Mouse (Mus musculus): ENCODE data around the gene Ccdc180.

Gene Ccdc180

DNA sequence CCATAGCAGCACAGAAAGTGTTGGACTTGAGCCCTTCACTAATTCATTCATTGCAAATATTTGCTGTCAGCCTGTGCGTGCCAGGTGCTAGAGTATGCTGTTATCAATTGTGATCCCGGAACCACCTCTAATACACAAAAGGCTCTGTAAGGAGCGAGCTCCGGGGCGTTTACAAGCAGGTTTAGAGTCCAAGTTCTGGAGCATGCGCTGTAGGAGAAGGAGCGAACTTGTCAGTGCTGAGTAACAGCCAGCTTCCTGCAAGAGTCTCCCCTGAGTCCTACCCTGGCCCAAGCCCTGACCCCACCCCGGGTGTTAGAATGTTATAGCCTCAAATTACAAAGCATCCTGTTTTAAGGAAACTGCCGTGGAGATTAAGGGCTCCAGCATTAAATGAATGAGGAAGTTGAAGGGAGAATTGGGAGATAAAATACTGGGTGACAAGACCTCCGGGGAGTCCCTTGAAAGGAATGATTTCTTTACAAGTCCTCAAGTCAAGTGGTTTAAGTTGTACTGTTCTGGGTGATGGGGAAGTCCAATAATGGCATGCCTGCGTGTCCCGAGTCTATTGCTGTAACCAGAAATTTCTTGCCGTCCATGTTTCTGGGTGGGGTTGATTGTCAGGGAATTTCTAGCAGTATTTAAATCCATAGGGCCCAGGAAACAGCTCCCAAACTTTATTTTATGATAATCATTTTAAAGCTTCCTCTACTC is 75.8 kb downstream of the Ccdc180 start:
- in situ Hi-C loops (cut with MboI; ENCODE audit: low pct_unique_long_range_greater_than_20kb in 1 of 2, low sequenced_read_pairs in 2 of 2, unreplicated experiment in 1 of 2) = no loop called here

DNA sequence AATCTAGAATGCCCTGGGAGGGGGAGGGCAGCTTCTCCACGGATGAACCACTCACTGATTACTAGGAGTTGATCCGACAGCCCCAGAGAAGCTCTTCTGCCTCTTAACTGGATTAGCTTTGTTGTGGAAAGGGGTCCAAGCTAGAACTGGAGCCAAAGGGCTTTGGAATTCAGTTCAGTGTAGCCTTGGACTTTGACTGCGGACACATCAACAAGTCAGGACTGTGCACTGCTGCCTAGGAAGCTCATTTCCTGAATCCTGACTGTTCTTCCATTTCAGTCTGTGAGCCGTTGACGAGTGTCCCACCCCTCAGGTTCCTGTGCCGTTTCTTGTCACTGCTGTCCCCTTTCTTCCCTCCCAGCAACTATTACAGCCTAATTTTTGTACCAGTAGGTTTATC is 76.6 kb downstream of the Ccdc180 start:
- in situ Hi-C loops (cut with MboI; ENCODE audit: low pct_unique_long_range_greater_than_20kb in 1 of 2, low sequenced_read_pairs in 2 of 2, unreplicated experiment in 1 of 2) = no loop called here

DNA sequence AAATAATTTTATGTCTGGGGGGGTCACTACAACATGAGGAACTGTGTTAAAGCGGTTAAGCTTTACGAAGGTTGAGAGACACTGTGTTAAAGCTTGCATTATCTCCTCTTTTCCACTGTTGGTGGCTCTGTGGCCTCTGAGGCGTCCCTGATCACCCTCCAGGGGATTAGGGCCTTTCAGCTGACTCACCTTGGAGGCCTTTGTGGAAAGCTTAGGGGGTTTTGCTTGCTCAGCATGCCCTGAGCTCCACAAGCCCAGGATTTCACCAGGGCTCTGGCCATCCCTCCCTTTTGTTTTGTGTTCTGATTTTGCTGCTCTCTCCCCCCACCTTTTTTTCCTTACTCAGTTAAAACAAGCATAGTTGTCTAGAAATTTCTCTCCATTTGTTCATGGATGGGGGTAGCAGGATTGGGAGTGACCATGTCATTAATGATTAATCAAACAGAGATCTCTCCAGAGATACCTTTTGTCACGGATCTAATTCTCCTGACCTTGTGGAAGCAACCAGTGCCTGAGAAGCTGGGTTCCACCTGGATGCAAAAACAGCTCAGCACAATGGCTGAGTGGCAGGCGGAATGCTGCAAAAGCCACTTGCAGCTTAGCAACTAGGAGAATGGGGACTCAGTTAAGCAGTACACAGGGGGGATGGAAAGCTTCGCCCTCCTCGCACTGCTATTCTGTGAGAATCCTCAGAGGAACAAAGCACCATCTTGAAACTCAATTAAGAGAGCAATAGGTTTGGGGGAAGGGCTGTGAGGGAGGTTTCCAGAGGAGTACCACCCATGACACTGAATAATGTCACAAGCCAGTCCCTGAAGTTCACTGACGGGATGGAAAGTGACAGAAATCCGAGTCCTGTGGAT is 77.6 kb downstream of the Ccdc180 start:
- in situ Hi-C loops (cut with MboI; ENCODE audit: low pct_unique_long_range_greater_than_20kb in 1 of 2, low sequenced_read_pairs in 2 of 2, unreplicated experiment in 1 of 2) = no loop called here

DNA sequence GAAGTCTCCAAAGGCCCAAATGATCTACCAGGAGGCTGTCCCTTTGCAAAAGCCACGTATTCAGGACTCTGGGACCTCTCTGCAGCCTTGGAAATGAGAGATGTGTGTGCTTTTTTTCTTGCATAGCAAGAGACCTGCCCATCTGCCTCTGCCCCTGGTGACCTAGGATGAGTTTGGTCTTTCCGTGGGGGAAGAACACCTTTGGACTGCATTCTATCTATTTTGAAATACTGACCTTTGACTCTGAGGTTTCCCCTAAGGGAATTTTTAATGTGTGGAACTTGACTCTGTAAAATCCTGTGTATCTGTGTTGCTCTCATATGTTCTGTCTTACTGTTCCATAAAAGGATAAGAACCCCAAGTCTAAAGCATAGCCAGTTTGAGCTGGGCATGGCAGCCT is 78.9 kb downstream of the Ccdc180 start:
- in situ Hi-C loops (cut with MboI; ENCODE audit: low pct_unique_long_range_greater_than_20kb in 1 of 2, low sequenced_read_pairs in 2 of 2, unreplicated experiment in 1 of 2) = no loop called here

DNA sequence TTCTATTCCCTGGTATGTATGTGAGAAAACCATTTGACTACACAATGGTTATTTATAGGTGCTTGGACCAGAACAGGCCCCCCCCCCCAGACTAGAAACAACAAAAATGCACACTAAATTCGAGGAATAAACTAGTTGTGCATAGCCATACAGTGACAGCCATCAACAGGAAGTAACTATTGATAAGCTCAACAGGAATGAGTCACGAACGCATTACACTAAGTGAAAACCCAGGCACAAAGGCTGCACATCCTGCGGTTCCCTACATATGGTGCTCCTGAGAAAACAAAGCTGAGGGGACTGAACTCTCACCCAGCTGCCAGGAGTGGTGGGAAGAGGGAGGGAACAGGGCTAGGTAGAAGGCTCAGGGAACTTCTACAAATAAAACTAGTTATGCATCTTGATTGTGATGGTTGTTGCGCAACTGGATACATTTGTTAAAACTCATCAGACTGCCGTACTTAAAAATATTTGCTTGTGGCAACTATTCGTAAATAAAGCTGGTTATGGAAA is 80.0 kb downstream of the Ccdc180 start:
- in situ Hi-C loops (cut with MboI; ENCODE audit: low pct_unique_long_range_greater_than_20kb in 1 of 2, low sequenced_read_pairs in 2 of 2, unreplicated experiment in 1 of 2) = no loop called here

DNA sequence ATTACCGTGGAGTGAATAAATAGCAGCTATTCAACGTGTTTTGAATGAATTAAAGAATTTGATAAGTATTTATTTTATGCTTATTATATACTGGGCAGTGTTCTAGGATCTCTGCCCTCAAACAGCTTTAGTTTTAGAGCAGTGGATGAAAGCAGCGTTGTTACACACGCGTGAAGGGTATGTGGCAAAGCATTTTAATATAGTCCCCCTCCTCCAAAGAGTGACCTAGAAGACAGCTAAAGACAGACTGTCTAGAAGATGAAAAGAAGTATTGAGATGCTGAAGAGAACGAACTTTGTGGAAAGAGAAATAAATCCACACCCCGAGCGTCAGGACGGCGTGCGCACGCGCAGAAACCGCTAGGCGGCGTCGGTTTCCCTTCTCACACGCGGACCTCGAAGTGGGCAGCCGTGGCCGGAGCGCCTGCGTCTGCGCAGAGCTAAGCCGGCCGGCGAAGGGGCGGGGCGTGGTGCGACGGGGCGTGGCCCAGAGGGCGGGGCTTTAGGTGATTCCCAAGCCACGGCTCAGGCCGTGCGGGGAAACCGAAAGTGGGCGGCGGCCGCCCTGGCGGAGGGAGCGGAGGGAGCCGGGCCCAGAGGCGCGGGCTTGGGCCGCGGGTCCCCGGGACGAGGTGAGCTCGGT is 81.8 kb downstream of the Ccdc180 start:
- in situ Hi-C loops (cut with MboI; ENCODE audit: low pct_unique_long_range_greater_than_20kb in 1 of 2, low sequenced_read_pairs in 2 of 2, unreplicated experiment in 1 of 2) = no loop called here

DNA sequence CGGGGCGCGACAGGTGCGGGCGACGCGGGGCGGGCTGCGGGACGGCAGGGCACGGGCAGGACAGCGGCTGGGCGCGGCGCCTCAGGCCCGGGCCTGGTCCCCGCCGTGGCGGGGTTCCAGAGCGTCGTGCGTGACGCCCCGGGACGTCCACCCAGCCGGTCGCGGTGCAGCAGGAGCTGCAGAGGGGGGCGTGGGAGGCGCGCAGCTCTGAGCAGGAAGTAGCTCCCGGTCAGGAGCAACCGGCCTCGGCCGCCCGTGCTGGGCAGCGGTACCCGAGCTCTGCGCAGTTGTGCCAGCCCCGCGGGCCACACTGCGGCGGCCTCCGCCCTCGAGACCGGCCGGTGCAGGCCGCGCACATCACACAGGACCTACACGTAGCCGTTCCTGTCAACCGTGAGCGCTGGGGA is 82.3 kb downstream of the Ccdc180 start:
- in situ Hi-C loops (cut with MboI; ENCODE audit: low pct_unique_long_range_greater_than_20kb in 1 of 2, low sequenced_read_pairs in 2 of 2, unreplicated experiment in 1 of 2) = no loop called here

DNA sequence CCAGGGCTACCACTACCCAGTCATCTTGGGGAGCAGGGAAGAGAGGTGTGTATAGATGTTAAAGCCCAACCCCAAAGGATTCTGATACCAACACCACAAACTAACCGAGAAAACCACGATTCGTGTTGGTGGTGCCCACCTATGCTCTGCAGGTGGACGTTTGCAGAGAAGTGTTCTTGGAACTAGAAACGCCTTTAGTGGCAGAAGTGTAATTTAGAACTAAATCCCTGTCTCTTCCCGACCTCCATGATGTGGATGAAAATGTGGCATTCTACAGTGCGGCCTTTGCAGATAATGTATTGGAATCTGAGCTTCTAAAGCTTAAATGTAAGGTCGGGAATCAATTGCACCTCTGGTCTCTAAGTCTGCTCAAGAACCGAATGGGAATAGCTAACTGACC is 82.8 kb downstream of the Ccdc180 start:
- in situ Hi-C loops (cut with MboI; ENCODE audit: low pct_unique_long_range_greater_than_20kb in 1 of 2, low sequenced_read_pairs in 2 of 2, unreplicated experiment in 1 of 2) = no loop called here

DNA sequence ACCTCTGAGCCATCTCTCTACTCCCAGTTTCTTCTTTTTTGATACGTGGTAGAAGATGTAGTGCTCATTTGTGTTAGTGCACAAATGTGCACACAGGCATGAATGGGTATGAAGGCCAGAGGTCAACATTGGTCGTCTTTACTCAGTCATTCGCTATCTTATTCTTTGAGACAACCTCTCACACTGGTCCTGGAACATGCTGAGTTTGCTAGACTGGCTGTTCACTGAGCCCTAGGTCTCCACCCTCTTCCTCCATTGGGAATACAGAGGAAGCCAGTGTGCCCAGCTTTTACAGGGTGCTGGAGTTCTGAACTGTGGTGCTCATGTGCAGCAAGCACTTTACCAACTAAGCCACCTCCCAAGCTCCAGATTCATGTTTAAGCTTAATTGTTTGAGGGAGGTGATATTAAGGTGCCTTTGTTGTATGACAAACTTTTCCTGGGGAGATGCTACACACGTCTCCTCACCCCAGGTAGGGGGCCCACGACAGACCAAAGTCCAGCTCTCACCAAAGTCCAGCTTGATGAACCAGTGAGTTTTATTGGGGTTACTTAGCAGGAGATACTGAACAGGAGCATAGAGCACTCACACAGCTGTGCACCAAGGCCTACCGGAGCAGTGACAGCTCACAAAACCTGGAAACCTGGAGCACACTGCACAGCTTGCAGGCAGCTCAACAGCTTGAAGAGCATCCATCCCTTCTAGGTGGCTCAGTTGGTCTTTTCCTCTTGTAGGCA is 87.0 kb downstream of the Ccdc180 start:
- in situ Hi-C loops (cut with MboI; ENCODE audit: low pct_unique_long_range_greater_than_20kb in 1 of 2, low sequenced_read_pairs in 2 of 2, unreplicated experiment in 1 of 2) = no loop called here

DNA sequence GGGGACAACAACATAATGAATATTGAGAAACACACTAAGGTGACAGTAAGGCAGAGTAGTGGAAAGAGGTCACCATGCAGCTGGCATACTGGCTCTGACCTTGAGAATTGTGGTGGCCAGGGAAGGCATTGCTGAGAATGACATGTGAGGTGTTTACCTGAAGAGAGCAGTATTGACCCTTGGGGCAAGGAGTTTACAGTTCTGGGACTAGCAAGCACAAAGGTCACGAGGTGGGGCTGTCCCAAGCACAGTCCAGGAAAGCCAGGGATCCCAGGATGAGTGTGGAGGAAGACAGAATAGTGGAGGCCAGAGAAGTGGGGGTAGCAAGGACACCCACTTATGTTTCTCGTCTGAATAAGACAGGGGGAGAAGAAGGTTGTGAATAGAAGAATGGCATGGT is 89.8 kb downstream of the Ccdc180 start:
- in situ Hi-C loops (cut with MboI; ENCODE audit: low pct_unique_long_range_greater_than_20kb in 1 of 2, low sequenced_read_pairs in 2 of 2, unreplicated experiment in 1 of 2) = no loop called here

DNA sequence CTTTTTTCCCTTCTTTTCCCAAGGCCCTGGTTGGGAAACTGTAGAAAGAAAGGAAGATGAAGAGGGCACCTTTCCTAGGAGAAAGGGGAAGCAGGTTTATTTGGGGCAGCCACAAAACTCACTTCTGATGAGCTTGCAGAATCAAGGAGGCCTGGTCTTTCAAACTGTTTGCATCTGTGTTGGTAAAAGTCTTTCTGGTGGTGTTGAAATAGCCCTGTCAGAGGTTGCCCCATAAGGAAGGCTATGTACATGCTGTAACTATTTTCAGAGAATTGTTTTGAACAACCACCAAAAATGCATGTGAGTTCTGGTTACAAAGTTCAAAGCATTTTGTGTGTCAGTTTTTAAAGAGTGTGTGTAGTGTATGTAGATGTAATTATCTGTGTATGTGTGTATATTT is 91.0 kb downstream of the Ccdc180 start:
- in situ Hi-C loops (cut with MboI; ENCODE audit: low pct_unique_long_range_greater_than_20kb in 1 of 2, low sequenced_read_pairs in 2 of 2, unreplicated experiment in 1 of 2) = no loop called here

DNA sequence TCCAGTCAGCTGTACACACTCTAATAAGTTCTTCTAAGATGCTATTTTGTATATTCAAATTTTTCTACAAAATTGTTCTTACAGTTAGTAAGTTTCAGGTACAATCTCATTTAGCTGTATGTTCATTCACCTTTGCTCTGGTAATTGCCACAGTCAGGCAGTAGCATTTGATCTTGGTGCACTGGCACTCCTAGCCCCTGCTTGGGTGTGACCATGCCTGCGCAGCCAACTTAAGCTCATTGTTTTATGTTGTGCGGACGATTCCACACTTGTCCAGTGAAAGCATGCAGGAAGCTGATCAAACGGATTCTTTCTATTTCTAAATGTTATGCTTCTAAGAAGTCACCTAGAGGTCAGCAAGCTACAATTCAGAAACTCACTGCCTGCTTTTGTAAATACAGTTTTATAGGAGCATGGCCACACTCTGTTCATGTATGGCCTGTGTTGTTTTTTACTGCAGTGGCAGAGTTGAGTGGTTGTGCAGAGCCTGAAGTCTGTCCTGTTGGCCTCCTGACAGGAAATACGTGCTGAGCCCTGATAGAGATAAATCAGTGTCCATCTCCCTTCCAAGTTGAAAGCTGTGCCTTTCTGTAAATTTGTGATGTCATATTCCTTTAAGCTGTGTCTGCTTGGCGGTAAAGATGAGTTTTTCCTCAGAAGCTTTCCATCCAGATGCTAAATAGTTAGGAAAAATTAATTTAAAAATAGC is 100.5 kb downstream of the Ccdc180 start:
- in situ Hi-C loops (cut with MboI; ENCODE audit: low pct_unique_long_range_greater_than_20kb in 1 of 2, low sequenced_read_pairs in 2 of 2, unreplicated experiment in 1 of 2) = no loop called here

DNA sequence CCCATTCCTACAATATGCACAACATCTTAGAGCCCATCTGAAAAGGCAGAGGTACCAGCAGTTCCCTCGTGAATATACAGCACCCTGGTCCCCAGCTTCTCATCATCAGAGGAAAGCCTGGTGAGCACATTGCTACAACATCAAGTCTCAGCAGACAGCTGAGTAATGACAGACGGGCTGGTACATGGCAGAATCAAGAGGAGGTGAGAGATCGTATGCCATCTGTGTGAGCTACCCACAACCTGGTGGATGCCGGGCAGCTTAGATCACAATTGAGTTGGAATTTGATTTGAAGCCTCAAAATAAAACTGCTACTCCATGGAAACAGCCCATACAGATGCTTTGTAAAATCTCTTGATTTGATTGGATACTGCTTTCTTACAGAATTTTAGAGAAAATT is 108.4 kb downstream of the Ccdc180 start:
- in situ Hi-C loops (cut with MboI; ENCODE audit: low pct_unique_long_range_greater_than_20kb in 1 of 2, low sequenced_read_pairs in 2 of 2, unreplicated experiment in 1 of 2) = no loop called here
